Mouse (Mus musculus): ENCODE results near the gene Ier3.

- TF ChIP-seq CTCF (IDR thresholded peaks at IDR 0.05; ENCODE audit: control insufficient read depth, insufficient read depth, insufficient replicate concordance, low read depth, low read length) (peak; percentile 36; the same call in 1 of the 2 replicates), POLR2A (IDR thresholded peaks at IDR 0.05; ENCODE audit: control insufficient read depth, low read depth, low read length) (no peak)
Observed at GRCm38 (mm10) chr17:35870884-35871696, 49.6 kb downstream of the Ier3 start.

Data from testis, adult 2 months (tissue).